Mouse (Mus musculus): Measurements from ENCODE around the gene Gm15293. TPM values are rescaled to one million over a fixed set of nuclear protein-coding genes. Genes with fewer than 3 reads are reported as not detected.
"Not testable (repeated sequence)": the region's sequence is repeated elsewhere in the genome, so short reads cannot be mapped to it uniquely, and the experiment has no call there.

Gm15293 gene
- not detected for total RNA-seq (2021)

GRCm38 (mm10) chr8:21201261-21201660 is at the start of gene Gm15293:
Gm15293 (plus strand) TSS chr8:21201561.
- DNase-seq (ENCODE audit: extremely low spot score in 1 of 2, low spot score in 1 of 2) = not testable (repeated sequence)

DNA sequence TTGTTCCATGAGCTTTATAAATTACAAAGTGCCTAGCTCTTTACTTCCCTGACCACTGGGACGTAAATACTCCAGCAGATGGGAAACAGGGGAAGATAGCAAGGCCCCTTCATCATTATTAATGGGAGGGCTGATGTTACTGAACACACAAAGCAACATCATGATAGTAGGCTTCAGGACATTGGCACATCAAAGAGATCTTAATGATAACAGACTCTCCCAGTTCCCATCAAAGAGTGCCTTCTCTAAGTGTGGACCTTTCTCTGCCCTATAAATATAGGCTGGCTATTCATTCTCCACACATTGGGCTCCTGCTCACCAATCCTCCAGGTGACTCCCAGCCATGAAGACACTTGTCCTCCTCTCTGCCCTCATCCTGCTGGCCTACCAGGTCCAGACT is 39.4 kb upstream of the Gm15293 start, which contains the start of gene Defa22:
TSS of gene Defa22 (plus strand) at position 301 of the 400 bp plus-strand sequence.
- not testable (repeated sequence) for DNase-seq (ENCODE audit: extremely low spot score in 1 of 2, low spot score in 1 of 2)

DNA sequence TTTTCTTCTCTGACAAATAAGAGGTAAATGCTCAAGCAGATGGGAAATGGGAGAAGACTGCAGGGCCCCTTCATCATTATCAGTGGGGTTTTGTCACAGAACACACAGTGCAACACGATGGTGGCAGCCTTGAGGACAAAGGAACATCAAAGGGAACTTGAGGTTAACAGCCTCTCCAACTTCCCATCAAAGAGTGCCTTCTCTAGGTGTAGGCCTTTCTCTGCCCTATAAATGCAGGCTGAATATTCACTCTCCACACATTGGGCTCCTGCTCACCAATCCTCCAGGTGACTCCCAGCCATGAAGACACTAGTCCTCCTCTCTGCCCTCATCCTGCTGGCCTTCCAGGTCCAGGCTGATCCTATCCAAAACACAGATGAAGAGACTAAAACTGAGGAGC is 10.0 kb upstream of the Gm15293 start, which contains the start of gene Defa31:
TSS of gene Defa31 (plus strand) at position 301 of the 400 bp plus-strand sequence.
- DNase-seq (ENCODE audit: extremely low spot score in 1 of 2, low spot score in 1 of 2) = not testable (repeated sequence)

Other genes starting within 250 kb of the Gm15293 start
- not detected for gene Defa21, start 176.0 kb upstream of the Gm15293 start, total RNA-seq (2021)
- gene Defa23, start 146.5 kb upstream of the Gm15293 start, total RNA-seq (2021) = not detected
- not detected for gene Defa35, start 136.5 kb upstream of the Gm15293 start, total RNA-seq (2021)
- not detected for gene Defa25, start 117.1 kb upstream of the Gm15293 start, total RNA-seq (2021)
- not detected for gene Gm14851, start 105.5 kb upstream of the Gm15293 start, total RNA-seq (2021)
- not detected for gene Defa30, start 66.9 kb upstream of the Gm15293 start, total RNA-seq (2021)
- not detected for gene Defa22, start 39.3 kb upstream of the Gm15293 start, total RNA-seq (2021)
- not detected for gene Defa31, start 9.9 kb upstream of the Gm15293 start, total RNA-seq (2021)
- not detected for gene Gm15292, start 48.2 kb downstream of the Gm15293 start, total RNA-seq (2021)
- not detected for gene Defa27, start 114.0 kb downstream of the Gm15293 start, total RNA-seq (2021)
- gene Defa29, start 125.5 kb downstream of the Gm15293 start, total RNA-seq (2021) = not detected
- not detected for gene Defa2, start 177.0 kb downstream of the Gm15293 start, total RNA-seq (2021)
- not detected for gene Defa33, start 190.2 kb downstream of the Gm15293 start, total RNA-seq (2021)
- gene Defa36, start 225.8 kb downstream of the Gm15293 start, total RNA-seq (2021) = not detected